Mouse (Mus musculus) cerebellum, adult 2 months (tissue): Measurements from ENCODE around the gene Cdnf. TPM values are rescaled to one million over a fixed set of nuclear protein-coding genes. Genes with fewer than 3 reads are reported as not detected.
A peak's percentile ranks its signal among the peaks of the same experiment; 100 is the strongest.

Source experiments
- DNase-seq, 2 experiments: peaks; one replicate each; pipeline ENCODE4 v3.0.0; 2021
- H3K27ac ChIP-seq: fragments of 200-500 bp; 2 replicates; pipeline ENCODE4 v1.5.1; 2012; ENCODE audit warnings: low read length, control low read depth, inconsistent platforms; ENCODE audit not compliant: insufficient read depth
- H3K27me3 ChIP-seq: fragments of 200-500 bp; 2 replicates; pipeline ENCODE4 v1.6.1; 2012; ENCODE audit warnings: inconsistent platforms, mild to moderate bottlenecking, low read length, moderate library complexity; ENCODE audit not compliant: control insufficient read depth, insufficient read depth
- H3K4me1 ChIP-seq: fragments of 200-500 bp; 2 replicates; pipeline ENCODE4 v1.6.1; 2011; ENCODE audit warnings: low read length; ENCODE audit not compliant: control insufficient read depth, insufficient read depth
- H3K4me3 ChIP-seq: fragments of 200-500 bp; replicated peaks from 2 replicates; pipeline ENCODE3; 2011; ENCODE audit warnings: mild to moderate bottlenecking, low read depth, low read length, control low read depth; ENCODE audit not compliant: insufficient read depth
- CTCF ChIP-seq: fragments of 200-500 bp; IDR thresholded peaks from 2 replicates; pipeline ENCODE4 v1.5.1; 2011; ENCODE audit warnings: low read depth, mild to moderate bottlenecking, control low read depth, low read length, moderate library complexity, borderline replicate concordance; ENCODE audit not compliant: insufficient read depth
- POLR2A ChIP-seq: fragments of 200-500 bp; IDR thresholded peaks from 2 replicates; pipeline ENCODE4 v1.6.1; 2011; ENCODE audit warnings: low read length, control low read depth, borderline replicate concordance; ENCODE audit not compliant: insufficient read depth
- WGBS: fragments of 180-500 bp; shearing (Covaris S2); methylation state at CpG from one replicate; pipeline ENCODE4 v1.1.7; 2018; 5-methylcytosine and 5-hydroxymethylcytosine counted together
- polyA plus RNA-seq: library from polyadenylated mRNA; depleted of rRNA; stranded (reverse); fragments of >200 nt; gene quantifications from 2 replicates; pipeline ENCODE4 v1.2.3, GENCODE M21; 2012

The Cdnf gene
- polyA plus RNA-seq, 1 experiment, result 1.4 TPM

- Histone ChIP-seq H3K27ac (no peak overlapping the region), H3K4me3 (no peak overlapping the region), H3K27me3 (no peaks in the 10 kb centered on the region), H3K4me1 (no peaks in the 10 kb centered on the region)
- DNase-seq, result no peak
- TF ChIP-seq POLR2A (no peak), CTCF (no peak)
- 68% methylated on average over 3 of the region's 3 CpGs for WGBS
These were observed 18.9 kb upstream of the Cdnf start for GRCm38 (mm10) chr2:3493833-3494409.

GRCm38 (mm10) chr2:3499543-3499942 lies 13.3 kb upstream of the Cdnf start:
- 96% methylated on average over 6 of the region's 6 CpGs for WGBS
- H3K27me3 ChIP-seq, result no peaks in the 10 kb centered on the region
- H3K27ac ChIP-seq, result no peak overlapping the region
- TF ChIP-seq CTCF (no peak), POLR2A (no peak)
- H3K4me1 ChIP-seq, result peaks cover 2% of the 10 kb centered on the region; the same call in 1 of the 2 replicates
- no peak for DNase-seq
- no peak overlapping the region for H3K4me3 ChIP-seq

GRCm38 (mm10) chr2:3500886-3501285 lies 11.9 kb upstream of the Cdnf start:
- TF ChIP-seq CTCF (no peak), POLR2A (no peak)
- 94% methylated on average over 5 of the region's 5 CpGs for WGBS
- DNase-seq, result no peak

GRCm38 (mm10) chr2:3512076-3512475 lies 754 bp upstream of the Cdnf start:
- no peaks in the 10 kb centered on the region; the same call in none of the 2 replicates for H3K4me1 ChIP-seq
- WGBS, result under 1% methylated on average over 15 of the region's 15 CpGs
- H3K27me3 ChIP-seq, result no peaks in the 10 kb centered on the region
- peak overlapping the region; percentile 76 for H3K4me3 ChIP-seq
- H3K27ac ChIP-seq, result 0 out of 2 replicates have a peak overlapping the region, but pooled peaks have one; percentile 17
- DNase-seq, result no peak
- TF ChIP-seq POLR2A (no peak), CTCF (no peak)

More at GRCm38 (mm10) chr2:3500886-3501285, 11.9 kb upstream of the Cdnf start:
- Histone ChIP-seq H3K4me3 (no peak overlapping the region), H3K4me1 (peaks cover 3% of the 10 kb centered on the region; the same call in 1 of the 2 replicates), H3K27ac (no peak overlapping the region), H3K27me3 (no peaks in the 10 kb centered on the region)

GRCm38 (mm10) chr2:3522558-3522957 lies 9.7 kb downstream of the Cdnf start:
- Histone ChIP-seq H3K27ac (no peak overlapping the region), H3K27me3 (no peaks in the 10 kb centered on the region), H3K4me1 (no peaks in the 10 kb centered on the region), H3K4me3 (no peak overlapping the region)
- TF ChIP-seq CTCF, result no peak
- no peak for TF ChIP-seq POLR2A
- WGBS, result 83% methylated on average over 4 of the region's 4 CpGs
- no peak for DNase-seq

GRCm38 (mm10) chr2:3526288-3526687 lies 13.5 kb downstream of the Cdnf start:
- Histone ChIP-seq H3K4me1 (no peaks in the 10 kb centered on the region), H3K4me3 (no peak overlapping the region), H3K27ac (no peak overlapping the region), H3K27me3 (no peaks in the 10 kb centered on the region)
- TF ChIP-seq POLR2A (no peak), CTCF (no peak)
- no peak for DNase-seq
- 81% methylated on average over 6 of the region's 6 CpGs for WGBS

- TF ChIP-seq POLR2A (no peak), CTCF (no peak)
- H3K4me1 ChIP-seq, result peaks cover 4% of the 10 kb centered on the region; the same call in 1 of the 2 replicates
- WGBS, result 79% methylated on average over 9 of the region's 9 CpGs
- no peaks in the 10 kb centered on the region for H3K27me3 ChIP-seq
- DNase-seq, result no peak
- H3K4me3 ChIP-seq, result no peak overlapping the region
- H3K27ac ChIP-seq, result no peak overlapping the region
These were observed 28.7 kb downstream of the Cdnf start for GRCm38 (mm10) chr2:3541307-3542079.

- TF ChIP-seq POLR2A (no peak), CTCF (no peak)
- WGBS, result 70% methylated on average over 2 of the region's 2 CpGs
- peaks cover 4% of the 10 kb centered on the region; the same call in 1 of the 2 replicates for H3K4me1 ChIP-seq
- no peaks in the 10 kb centered on the region for H3K27me3 ChIP-seq
- no peak overlapping the region for H3K4me3 ChIP-seq
- no peak overlapping the region for H3K27ac ChIP-seq
- DNase-seq, result no peak
These were observed 33.2 kb downstream of the Cdnf start for GRCm38 (mm10) chr2:3546055-3546454.
